Mouse (Mus musculus) cerebellum, adult 2 months (tissue): ENCODE data around the gene Opalin.

Source experiments
- CTCF ChIP-seq: fragments of 200-500 bp; IDR thresholded peaks from 2 replicates; pipeline ENCODE4 v1.5.1; 2011; ENCODE audit warnings: low read depth, mild to moderate bottlenecking, control low read depth, low read length, moderate library complexity, borderline replicate concordance; ENCODE audit not compliant: insufficient read depth
- POLR2A ChIP-seq: fragments of 200-500 bp; IDR thresholded peaks from 2 replicates; pipeline ENCODE4 v1.6.1; 2011; ENCODE audit warnings: low read length, control low read depth, borderline replicate concordance; ENCODE audit not compliant: insufficient read depth

DNA sequence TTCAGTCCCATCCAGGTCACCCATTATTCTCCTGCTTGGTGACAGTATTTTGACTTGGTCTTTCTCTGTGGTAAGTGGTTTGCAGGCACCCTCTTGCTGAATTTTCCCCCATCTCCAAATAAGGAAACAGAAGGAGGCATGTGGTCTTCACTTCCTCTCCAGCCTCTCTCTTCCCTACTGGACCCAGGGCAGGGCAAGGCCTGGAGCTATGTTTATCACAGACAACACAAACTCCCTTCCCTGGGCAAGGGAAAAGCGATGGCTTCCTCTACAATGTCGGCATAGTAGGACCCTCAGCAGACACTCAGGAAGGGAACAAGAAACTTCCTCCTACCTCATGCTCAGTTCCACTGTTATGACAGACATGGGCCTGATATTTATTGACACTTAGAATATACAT lies 15.0 kb upstream of the Opalin start:
- no peak for TF ChIP-seq CTCF
- no peak for TF ChIP-seq POLR2A
